Mouse (Mus musculus) lung, adult 2 months (tissue): Measurements from ENCODE around the gene Clp1. TPM values are rescaled to one million over a fixed set of nuclear protein-coding genes. Genes with fewer than 3 reads are reported as not detected.

Experiments
- DNase-seq: peaks from one replicate; pipeline ENCODE4 v3.0.0; 2022
- H3K4me1 ChIP-seq: fragments of 200-500 bp; 2 replicates; pipeline ENCODE4 v1.6.1; 2011; ENCODE audit warnings: low read length; ENCODE audit not compliant: control insufficient read depth, insufficient read depth
- H3K4me3 ChIP-seq: fragments of 200-500 bp; replicated peaks from 2 replicates; pipeline ENCODE3; 2011; ENCODE audit warnings: low read depth, mild to moderate bottlenecking, control low read depth, low read length; ENCODE audit errors: extremely low read depth
- CTCF ChIP-seq: fragments of 200-500 bp; IDR thresholded peaks from 2 replicates; pipeline ENCODE4 v1.5.1; 2011; ENCODE audit warnings: mild to moderate bottlenecking, low read length, control low read depth; ENCODE audit not compliant: insufficient read depth
- POLR2A ChIP-seq: fragments of 200-500 bp; IDR thresholded peaks from 2 replicates; pipeline ENCODE4 v1.6.1; 2011; ENCODE audit warnings: low read depth, mild to moderate bottlenecking, control low read depth, low read length, borderline replicate concordance; ENCODE audit errors: extremely low read depth
- WGBS: fragments of 180-500 bp; shearing (Covaris S2); methylation state at CpG from one replicate; pipeline ENCODE4 v1.1.7; 2018; 5-methylcytosine and 5-hydroxymethylcytosine counted together
- polyA plus RNA-seq: library from polyadenylated mRNA; depleted of rRNA; stranded (reverse); fragments of >200 nt; gene quantifications from 2 replicates; pipeline ENCODE4 v1.2.3, GENCODE M21; 2012; rRNA removed

Gene Clp1
- polyA plus RNA-seq, 1 experiment, result 10.3 TPM

DNA sequence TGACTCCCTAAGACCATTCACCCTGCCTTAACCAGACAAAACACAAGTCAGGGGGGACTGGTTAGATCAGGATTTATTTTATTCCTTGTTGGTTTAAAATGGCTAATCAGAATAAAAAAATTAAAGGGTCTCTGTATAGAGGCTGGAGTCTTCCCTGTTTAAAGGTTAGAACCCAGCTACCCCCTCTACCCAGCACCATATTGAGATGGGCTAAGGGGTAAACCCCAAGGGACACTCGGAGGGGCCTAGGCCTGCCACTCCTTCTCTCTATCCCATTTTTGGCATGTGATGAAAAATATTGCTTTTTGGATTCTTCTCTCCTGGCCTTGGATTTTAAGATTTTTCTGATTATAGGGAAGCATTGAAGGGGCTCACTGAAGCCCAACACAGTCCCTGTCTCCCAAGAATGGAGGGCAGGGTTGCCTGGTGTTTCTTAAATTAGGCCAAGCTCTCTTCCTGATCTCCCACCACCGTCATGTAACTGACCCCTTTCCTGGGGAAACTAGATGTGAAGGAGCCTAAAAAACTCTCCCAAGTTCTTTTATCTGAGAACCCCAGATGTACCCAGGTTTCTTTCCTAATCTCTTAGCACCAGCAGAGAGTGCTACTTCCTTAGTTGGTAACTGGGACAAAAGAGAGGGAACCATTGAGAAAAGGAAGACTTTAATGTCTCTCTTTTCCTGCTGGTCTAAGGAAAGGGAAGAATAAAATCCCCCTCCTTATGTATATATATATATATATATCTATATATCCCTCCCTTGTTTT lies 38.9 kb downstream of the Clp1 start:
- H3K4me1 ChIP-seq, result no peaks in the 10 kb centered on the region
- no peak for DNase-seq
- 78% methylated on average over 2 of the region's 2 CpGs for WGBS
- H3K4me3 ChIP-seq, result no peak overlapping the region
- TF ChIP-seq CTCF (no peak), POLR2A (no peak)

DNA sequence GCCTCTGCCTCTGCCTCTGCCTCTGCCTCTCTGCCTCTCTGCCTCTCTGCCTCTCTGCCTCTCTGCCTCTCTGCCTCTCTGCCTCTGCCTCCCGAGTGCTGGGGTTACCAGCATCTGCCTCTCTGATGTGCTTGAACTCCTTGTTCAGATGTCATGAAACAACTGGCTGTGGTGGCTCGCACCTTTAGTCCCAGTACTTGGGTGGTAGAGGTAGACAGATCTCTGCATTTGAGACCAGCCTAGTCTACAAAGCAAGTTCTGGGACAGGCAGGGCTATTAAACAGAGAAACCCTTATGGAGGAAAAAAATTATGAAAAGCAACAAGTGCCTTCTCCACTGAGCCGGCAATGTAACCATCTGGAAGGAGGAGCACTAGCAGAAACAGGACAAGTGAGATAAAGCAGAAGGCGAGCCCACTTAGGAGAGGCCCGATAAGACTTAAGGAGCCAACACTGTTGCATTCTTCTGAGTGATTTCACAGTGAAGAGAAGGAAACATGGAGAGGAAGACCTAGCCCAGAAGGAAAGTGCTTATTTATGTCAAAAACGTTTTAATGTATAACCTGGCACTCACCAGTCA lies 44.5 kb downstream of the Clp1 start:
- 59% methylated on average over 6 of the region's 6 CpGs for WGBS
- no peaks in the 10 kb centered on the region for H3K4me1 ChIP-seq
- H3K4me3 ChIP-seq, result no peak overlapping the region
- TF ChIP-seq POLR2A (no peak), CTCF (no peak)
- no peak for DNase-seq

DNA sequence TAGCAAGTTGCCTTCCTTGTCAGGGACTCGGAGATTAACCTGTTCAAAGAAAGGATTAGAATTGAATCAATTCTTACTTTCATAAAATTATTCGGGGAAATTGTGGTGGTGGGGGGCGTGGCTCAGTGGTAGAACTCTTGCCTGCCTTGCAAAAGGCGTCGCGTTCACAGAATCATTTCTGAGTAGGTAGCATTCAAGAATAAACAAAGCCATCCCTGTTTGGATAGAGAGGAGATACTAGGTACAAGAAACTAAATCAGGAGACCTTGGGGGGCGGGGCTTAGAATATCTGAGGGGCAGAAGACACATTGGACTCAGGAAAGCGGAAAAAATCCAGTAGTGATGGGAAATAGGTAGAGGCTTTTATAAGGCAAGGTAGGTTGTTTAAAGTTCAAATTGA lies 48.1 kb downstream of the Clp1 start, which contains the start of gene Tmx2:
Tmx2 (minus strand) TSS at position 125 of the 400 bp plus-strand sequence.
- Histone ChIP-seq H3K4me3 (peak within 1 kb of the TSS; percentile 70), H3K4me1 (no peaks in the 10 kb centered on the region; the same call in 1 of the 2 replicates)
- 12% methylated on average over 8 of the region's 8 CpGs for WGBS
- TF ChIP-seq POLR2A, result no peak
- TF ChIP-seq CTCF, result no peak
- no peak for DNase-seq

DNA sequence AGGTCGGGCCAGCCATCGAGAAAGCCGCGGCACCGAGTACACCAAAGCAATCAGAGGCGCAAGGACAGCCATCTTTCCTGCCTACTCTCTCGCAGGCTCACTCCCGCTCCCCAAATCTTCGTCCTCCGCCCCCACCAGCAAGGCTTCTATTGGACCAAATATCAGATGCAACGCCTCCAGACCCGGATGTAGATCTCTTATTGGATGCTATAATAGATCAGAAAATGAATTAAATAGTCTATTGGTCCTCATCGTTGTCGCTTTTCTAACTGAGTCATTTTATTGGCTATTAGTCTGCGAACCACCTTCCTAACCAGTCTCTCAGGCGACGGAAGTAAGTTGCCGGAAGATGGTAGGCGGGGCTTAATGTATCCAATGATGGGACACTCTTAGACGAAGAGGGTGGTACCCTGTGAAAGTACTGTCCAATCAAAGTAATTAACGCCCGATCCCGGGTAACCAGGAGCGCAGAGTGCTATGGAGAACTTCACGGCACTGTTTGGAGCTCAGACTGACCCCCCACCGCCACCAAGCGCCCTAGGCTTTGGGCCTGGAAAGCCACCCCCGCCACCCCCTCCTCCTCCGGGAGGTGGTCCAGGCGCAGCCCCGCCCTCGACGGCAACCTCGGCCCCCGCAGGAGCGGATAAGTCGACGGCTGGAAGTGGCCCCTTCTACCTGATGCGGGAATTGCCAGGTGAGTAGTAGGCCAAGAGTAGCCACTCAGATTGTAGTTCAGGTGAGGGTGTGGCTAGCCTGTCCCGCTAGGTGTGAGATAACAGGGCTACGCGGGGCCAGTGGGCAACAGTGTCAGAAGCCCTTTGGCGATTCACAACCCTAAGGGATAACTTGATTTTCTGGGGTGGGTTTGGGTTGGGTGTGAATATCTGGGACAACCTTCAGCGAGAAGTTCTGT lies 48.9 kb downstream of the Clp1 start, which contains the start of the genes Gm28635 and Med19:
Gm28635 (minus strand) TSS at position 74 of the 913 bp plus-strand sequence.
Med19 (plus strand) TSS at position 435 of the 913 bp plus-strand sequence.
- TF ChIP-seq CTCF, result no peak
- peak; percentile 56; the same call in 1 of the 2 replicates for TF ChIP-seq POLR2A
- peak; percentile 85 for DNase-seq
- Histone ChIP-seq H3K4me3 (peak within 1 kb of the TSS; percentile 91), H3K4me1 (no peaks in the 10 kb centered on the region; the same call in 1 of the 2 replicates)
- WGBS, result under 1% methylated on average over 44 of the region's 44 CpGs

DNA sequence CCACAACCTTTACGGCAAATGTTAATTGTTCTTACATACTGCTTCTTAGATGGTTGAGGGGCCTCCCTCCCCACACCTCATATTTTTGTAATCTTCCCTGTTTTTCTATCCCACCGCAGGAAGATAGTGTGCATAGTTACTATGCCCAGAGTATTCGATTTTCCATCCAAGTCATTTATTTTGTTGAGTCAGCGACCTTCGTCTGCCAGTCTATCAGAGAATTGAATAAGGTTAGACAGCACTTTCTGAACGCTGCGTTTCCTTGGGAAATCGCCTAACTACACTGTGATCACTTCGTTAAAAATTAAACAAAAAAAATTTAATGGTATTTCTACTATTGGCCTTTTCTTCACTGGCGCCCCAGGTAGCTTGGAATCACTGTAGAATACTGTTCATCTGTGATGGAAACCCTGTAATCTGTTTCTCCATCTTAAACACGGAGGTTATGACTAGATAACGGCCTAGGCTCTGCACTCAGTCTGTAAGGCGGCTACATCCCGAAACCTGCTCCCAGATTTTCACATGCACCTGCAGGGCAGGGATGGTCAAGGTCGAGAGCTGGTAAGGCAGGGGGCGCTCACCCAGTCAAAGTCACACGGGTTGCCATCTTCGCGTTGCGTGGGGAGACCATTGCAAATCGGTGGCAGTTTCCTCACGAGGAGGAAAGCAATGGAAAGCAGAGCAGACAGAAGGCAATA lies 49.7 kb downstream of the Clp1 start:
- 8% methylated on average over 22 of the region's 22 CpGs for WGBS
- Histone ChIP-seq H3K4me3 (peak overlapping the region; percentile 91), H3K4me1 (no peaks in the 10 kb centered on the region; the same call in 1 of the 2 replicates)
- DNase-seq, result no peak
- TF ChIP-seq CTCF, result 0 out of 2 replicates have a peak, but pooled peaks have one; percentile 29
- TF ChIP-seq POLR2A, result no peak

Other genes with a start within 250 kb of the Clp1 start
- 86.2 and 130 TPM in 2 replicates for gene Ctnnd1, start 76.6 kb downstream of the Clp1 start, polyA plus RNA-seq
- gene Btbd18, start 68.3 kb downstream of the Clp1 start, polyA plus RNA-seq, result 0.05 TPM in 1 of 2 replicates, not detected in the other
- 40.4 and 51.7 TPM in 2 replicates for gene Selenoh, start 56.6 kb downstream of the Clp1 start, polyA plus RNA-seq
- gene Gm28635, start 49.3 kb downstream of the Clp1 start, polyA plus RNA-seq, result not detected in 2 replicates
- 6.9 and 8.9 TPM in 2 replicates for gene Med19, start 48.9 kb downstream of the Clp1 start, polyA plus RNA-seq
- gene Tmx2, start 48.2 kb downstream of the Clp1 start, polyA plus RNA-seq, result 41.8 and 57.7 TPM in 2 replicates
- gene Zdhhc5, start 12.2 kb downstream of the Clp1 start, polyA plus RNA-seq, result 34.6 and 41.4 TPM in 2 replicates
- gene Ypel4, start 6.7 kb upstream of the Clp1 start, polyA plus RNA-seq, result 1.6 and 2.0 TPM in 2 replicates
- gene Gm19426, start 16.3 kb upstream of the Clp1 start, polyA plus RNA-seq, result 1.8 and 4.1 TPM in 2 replicates
- gene Serping1, start 48.1 kb upstream of the Clp1 start, polyA plus RNA-seq, result 822 and 853 TPM in 2 replicates
- 45.0 and 47.0 TPM in 2 replicates for gene Ube2l6, start 71.5 kb upstream of the Clp1 start, polyA plus RNA-seq
- 3.5 TPM in 1 of 2 replicates, not detected in the other for gene Smtnl1, start 95.3 kb upstream of the Clp1 start, polyA plus RNA-seq
- 20.2 and 25.1 TPM in 2 replicates for gene Timm10, start 99.6 kb upstream of the Clp1 start, polyA plus RNA-seq
- gene Slc43a1, start 111.5 kb upstream of the Clp1 start, polyA plus RNA-seq, result 3.9 and 7.5 TPM in 2 replicates
- gene Rtn4rl2, start 159.4 kb upstream of the Clp1 start, polyA plus RNA-seq, result 2.7 and 9.7 TPM in 2 replicates
- gene Slc43a3, start 209.2 kb upstream of the Clp1 start, polyA plus RNA-seq, result 325 and 376 TPM in 2 replicates